Mouse (Mus musculus) retina, postnatal 1 day (tissue): ENCODE data around the gene Stk16.
"Not testable (repeated sequence)": the region's sequence is repeated elsewhere in the genome, so short reads cannot be mapped to it uniquely, and the experiment has no call there.

Experiments
- DNase-seq: peaks from one replicate; pipeline ENCODE4 v3.0.0-alpha.2; 2012

The Stk16 gene

DNA sequence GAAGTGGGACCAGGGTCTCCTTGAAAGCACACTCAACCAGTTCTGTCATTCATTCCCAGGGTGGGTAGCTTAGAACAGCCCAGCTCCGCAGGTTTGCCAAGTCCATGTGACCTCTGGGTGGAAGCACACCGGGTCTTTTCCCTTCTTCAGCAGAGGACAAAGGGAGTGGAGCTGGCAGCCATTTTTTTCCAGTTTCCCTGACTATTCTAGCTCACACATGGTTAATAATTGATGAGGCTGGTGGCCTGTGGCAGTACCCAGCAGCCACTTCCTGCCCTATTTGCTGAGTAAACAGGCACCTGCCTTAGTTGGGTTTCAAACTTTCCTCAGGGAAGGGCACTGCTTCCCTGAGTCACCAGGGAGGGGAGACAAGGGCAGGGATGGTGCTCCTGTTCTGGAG, 3.8 kb downstream of the Stk16 start:
- no peak for DNase-seq

DNA sequence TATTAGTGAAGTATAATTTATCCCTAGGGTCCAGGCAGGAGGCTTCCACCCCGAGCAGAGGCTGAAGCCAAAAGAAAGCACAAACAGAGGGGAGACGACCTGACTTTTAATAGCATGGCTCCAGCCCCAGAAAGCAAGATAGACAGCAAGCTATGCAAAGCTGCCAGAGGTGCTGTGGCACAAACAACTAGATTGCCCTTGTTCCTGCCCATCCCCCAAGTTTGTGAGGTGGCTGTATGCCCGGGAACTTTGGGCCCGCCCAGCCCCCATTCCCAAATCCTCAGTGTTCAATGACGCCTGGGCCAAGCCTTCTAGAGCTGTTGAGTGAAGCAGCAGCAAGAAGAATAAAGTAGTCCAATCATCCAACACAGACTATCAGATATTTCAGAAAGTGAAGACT, 4.2 kb downstream of the Stk16 start:
- no peak for DNase-seq

DNA sequence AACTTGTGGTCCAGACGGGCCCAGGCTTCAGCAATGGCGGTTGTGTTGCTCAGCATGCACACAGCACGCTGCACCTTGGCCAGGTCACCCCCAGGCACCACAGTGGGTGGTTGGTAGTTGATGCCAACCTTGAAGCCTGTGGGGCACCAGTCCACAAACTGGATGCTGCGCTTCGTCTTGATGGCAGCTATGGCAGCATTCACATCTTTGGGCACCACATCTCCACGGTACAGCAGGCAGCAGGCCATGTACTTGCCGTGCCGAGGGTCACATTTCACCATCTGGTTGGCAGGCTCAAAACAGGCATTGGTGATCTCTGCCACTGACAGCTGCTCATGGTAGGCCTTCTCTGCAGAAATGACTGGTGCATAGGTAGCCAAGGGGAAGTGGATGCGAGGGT, 5.1 kb downstream of the Stk16 start:
- no peak for DNase-seq

DNA sequence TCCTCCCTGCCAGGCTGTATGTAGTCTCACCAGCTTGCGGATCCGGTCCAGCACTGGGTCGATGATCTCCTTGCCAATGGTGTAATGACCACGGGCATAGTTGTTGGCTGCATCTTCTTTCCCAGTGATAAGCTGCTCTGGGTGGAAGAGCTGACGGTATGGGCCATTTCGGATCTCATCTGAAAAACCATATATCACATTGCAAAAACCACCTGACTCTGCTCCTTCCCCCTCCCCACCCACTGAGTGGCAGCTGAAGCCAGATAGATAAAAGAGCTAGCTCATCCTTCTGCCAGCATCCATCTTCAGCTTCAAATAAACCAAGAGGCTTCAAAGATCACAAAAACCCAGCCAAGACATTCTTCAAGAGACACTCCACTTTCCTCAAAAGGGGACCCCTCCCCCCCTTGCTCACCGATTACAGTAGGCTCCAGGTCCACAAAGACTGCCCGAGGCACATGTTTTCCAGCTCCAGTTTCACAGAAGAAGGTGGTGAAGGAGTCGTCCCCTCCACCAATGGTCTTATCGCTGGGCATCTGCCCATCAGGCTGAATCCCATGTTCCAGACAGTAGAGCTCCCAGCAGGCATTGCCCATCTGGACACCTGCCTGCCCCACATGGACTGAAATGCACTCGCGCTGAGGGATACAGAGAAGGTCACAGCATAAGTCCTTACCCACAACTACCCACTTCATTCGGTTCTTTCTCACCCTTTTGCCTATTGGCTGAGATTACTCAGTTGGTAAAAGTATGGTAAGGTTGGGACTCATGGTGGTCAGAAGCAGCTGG, 6.4 kb downstream of the Stk16 start:
- peak; percentile 35 for DNase-seq

DNA sequence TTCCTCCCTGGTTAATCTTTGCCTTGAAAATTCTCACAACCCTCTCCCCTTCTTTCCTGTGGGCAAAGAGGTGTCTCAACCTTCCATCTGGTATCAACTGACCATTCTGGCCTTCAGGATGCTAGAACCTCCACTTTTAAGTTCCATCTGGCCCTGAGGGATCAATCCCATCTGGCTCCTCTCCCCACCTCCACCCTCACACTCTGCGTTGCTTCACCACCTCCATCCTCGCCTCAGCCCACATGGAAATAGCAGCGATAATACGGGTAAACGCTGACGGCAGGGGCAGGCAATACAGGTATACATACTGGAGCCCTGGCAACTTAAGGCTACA, 7.2 kb downstream of the Stk16 start:
- no peak for DNase-seq

DNA sequence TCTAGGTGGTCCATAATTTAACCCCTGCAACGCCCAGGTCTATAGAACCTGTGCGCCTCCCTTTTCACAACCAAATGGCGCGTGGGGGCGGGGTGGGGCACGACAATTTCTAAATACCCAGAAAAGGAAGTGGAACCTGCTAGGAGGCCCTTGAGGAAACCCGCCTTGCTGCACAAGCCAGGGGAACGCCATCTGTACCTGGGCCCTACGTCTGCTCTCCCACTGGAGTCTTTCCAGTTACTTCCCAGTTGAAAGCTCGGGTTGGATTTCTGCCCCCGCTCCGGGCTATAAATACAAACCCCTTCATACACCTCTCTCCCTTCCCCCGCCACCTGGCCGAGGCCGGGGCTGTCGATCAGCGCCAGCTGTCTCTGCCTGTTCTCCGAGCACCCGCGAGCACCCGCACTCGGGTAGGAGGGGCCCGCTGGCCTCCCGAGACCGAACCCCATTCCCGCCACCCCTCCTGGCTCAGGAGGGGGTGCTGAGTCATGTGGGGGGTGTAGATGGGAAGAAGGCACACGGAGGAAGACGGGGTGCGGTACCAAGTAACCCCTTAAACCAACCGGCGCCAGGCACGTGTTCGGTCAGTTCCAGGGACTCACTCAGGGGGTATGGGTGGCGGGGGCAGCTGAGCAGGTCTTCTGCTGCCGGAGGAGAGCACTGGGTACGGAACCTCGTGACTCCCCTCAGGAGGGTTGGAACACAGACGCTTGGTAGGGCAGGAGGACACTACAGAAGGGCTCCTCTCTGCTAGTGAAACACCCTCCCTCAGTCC, 7.8 kb downstream of the Stk16 start:
- peak; percentile 45 for DNase-seq

DNA sequence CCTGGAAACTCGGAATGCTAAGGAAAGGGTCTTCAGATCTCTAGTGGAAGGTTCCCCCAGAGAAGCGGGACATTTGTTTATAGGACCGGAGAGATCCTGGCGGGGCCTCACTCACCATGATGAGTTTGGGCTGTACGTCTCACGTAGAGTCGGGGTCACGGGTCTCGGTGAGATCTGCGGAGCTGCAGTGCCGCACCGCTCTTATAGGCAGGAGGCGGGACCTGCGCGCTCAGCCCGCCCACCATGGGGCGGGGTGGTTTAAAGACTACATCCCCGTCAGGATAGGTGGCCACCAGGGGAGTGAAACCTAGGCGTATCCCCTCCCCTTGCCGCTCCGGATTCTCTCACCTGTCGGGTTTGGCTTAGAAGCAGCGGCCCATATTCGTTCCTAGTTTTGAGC, 8.4 kb downstream of the Stk16 start:
- DNase-seq: peak; percentile 77

DNA sequence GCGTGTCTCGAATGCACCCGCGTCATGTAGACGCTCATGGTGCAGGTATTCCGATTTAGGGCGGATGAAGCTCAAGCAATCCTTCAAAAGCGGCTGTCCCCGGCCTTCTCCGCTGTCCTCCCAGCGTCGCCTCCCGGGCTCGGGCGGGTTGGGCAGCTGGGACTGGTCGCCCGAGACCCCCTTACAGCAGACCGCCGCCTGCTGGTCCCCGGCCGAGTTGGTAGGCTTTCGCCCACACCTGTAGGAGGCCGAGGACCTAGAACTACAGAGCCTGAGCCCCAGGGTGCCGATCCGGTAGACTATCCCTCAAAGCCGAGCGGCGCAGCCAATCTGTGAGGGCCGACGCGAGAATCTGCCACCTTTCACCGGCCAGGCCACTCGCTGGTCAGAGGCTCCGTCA, 8.9 kb downstream of the Stk16 start, which contains the start of gene Tuba4a:
TSS of gene Tuba4a (minus strand) at position 335 of the 400 bp plus-strand sequence.
- peak; percentile 47 for DNase-seq

DNA sequence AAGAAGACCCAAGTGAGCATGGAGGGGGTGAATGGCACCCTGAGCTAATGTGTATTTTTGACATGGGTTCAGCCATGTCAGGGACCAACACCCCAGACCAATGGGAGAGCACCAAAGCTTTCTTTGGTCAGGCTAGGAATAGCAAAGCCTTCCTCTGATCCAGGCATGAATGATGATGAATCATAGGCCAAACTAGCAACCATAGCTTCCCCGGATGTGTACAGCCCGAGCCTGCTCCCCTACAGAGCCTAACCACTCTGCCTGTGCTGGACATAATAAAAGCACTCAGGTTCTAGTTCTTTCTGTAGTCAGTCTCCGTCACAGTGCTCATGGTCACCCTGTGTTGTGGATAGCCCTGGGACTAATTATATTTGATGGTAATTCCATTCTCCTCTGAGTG, 10.9 kb downstream of the Stk16 start:
- no peak for DNase-seq

DNA sequence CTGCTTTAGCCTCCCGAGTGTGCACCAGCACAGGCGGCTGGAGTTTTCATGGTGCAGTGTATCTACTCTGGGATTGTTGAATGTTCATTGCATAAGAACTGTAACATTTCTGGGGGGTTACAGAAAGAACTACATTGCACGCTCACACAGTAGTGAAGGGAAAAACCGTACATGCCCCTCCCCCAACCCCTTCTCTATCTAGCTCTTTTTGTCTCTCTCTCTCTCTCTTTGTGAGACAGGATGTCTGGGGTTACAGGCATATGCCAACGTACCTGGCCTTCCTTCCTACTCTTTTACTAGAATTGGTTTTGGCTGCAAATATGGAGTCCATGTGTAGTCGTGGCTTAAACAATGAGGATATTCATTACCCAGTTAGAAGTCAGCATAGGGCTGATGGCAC, 12.3 kb downstream of the Stk16 start:
- no peak for DNase-seq

DNA sequence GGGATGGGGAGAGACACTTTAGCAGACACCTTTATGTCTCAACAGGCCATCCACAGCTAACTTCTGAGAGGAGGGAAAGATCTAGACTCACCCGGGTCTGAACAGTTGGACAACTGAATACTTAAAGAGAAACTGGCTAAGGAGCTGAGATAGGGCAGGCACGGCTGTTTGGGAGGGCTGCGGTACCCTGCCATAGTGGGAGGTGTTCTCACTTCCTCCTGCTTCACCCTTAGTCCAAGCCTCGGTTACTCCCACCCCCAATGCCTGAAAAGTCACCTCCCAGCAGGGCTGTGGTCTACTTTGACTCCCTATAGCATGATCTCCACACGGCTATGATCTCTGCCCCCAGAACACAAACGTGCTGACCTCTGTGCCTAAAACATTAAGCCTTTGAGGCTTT, 12.9 kb downstream of the Stk16 start:
- DNase-seq: no peak

DNA sequence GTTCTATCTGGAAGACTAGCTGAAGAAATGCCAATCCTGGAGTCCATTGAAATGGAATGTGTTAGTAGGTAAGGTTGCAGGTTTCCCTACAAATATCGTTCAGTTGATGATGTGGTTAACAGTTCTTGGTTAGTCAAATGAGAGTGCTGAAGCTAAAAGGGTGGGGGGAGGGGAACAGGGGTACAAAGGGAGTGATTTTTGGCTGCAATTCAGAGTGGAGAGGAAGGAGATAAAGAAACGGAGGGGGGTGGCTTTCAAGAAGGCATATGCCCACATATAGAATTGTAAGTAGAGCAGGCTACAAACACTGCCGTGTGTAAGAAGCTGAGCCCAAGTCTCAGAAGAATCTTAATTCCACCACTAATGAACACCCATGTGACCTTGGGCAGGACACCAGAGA, 14.8 kb downstream of the Stk16 start:
- DNase-seq: no peak

DNA sequence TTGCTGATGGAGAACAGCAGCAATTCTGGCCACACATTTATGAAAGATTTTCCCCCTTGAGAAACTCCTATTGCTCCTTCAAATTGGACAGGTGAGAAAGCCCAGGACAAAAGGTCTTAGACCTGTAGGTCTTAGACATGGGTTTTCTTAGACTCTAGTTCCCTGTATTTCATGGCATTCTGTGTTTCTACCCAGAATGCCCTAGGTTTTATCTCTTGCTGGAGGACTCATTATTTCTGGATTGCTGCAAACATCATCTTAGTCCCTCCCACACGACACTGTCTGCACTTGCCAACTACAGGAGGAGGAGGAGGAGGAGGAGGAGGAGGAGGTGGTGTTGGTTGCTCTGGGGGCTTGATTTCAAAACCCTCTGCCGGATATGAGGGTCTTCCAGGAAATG, 15.5 kb downstream of the Stk16 start:
- DNase-seq: no peak

DNA sequence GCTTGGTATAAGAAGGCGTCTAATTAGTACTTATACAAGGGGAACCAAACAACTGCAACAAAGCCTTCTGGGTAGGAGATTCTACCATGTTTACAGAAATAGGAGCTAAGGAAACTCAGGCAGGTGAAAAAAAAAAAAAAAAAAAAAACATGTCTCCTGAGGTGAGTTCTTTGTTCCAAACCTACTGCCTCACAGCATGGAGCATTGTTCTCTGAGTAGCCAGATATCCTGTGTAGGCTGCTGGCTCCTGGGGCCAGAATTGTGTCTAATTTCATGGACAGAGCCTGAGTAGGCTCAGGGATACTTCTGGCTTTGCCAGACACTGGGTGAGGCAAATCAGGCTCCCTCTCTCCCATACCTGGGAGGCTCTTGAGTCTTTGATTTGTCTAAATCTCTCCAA, 17.0 kb downstream of the Stk16 start:
- no peak for DNase-seq

DNA sequence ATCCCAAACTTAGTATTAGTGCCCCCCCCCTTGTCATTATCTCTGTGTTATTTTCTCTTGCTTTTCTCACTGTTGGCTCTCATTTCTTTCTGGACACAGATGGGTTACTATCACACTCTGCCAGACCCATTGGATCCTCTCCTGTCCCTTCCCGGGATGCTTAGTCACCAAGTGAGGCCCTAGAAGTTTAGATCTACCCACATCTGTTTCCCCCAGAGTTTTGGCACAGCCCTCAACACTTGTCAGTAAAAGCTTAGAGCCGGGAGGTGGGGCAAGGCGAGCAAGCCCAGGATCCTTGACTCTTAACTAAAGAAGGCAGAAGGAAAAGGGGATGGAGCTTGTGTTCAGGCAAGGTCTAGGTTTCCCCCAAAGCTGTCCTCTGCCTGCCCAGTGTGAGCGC, 18.5 kb downstream of the Stk16 start:
- no peak for DNase-seq

DNA sequence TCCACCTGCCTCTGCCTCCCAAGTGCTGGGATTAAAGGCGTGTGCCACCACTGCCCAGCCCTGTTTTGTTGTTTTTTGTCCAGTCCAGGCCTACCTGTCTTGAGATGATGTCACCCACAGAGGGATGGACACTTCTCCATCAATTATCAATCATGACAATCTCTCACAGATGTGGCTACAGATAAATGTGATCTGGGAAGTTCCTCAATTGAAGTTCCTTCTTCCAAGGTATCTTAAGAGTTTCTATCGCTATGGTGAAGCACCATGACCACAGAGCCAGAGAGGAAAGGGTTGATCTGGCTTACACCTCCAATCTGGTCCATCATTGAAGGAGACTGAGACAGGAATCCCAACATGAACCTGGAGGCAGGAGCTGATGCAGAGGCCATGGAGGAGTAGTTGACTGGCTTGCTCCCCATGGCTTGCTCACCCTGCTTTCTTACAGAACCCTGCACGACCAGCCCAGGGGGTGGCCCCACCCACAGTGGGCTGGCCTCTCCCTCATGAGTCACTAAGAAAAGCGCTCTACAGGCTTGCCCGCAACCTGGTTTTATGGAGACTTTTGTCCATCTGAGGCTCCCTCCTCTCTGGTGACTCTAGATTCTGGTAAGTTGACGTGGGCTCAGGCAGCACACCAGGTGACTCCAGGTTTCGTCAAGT, 19.8 kb downstream of the Stk16 start:
- no peak for DNase-seq

DNA sequence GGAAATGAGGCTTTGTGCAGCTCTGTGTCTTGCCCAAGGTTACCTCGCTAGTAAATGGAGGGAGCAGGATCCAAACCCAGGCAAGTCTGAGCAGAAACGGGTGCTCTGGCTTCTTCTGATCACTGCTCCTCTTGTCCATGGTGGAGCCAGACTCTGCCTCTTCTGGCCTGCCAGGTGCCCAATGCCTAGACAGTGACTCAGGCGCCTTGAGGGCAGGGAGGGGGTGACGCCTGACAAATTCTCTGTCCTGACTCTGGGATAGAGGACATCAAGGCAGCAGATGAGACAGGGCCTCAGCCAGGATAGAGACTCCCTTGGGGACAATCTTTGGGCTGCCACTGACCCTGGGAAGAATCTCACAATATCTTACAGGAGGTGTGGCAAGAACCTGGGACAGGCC, 20.6 kb downstream of the Stk16 start:
- no peak for DNase-seq

DNA sequence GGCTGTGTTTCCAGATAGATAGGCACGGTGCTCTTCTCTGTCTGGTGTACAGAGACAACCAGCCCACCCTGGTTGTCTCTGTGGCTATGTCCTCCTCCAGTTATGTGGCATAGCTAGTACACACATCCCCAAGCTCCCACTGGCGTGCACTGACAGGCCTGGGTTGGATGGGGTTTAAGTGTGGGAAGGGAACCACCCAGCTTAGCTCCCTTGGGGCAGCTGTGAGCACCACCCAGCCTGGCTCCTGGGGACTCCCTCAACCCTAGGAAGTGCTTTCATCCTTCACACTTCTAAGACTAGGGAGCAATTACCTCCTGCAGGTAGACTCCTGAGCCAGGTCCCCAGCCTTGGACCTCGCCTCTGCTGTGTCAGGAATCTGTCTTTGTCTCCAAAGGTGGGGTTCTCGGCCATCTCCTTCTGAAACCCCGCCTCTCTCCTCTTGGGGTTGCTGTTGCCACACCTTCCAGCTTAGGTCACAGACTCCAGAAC, 21.1 kb downstream of the Stk16 start, which contains the start of gene A630095N17Rik:
TSS of gene A630095N17Rik (minus strand) at position 439 of the 489 bp plus-strand sequence.
- DNase-seq: no peak

DNA sequence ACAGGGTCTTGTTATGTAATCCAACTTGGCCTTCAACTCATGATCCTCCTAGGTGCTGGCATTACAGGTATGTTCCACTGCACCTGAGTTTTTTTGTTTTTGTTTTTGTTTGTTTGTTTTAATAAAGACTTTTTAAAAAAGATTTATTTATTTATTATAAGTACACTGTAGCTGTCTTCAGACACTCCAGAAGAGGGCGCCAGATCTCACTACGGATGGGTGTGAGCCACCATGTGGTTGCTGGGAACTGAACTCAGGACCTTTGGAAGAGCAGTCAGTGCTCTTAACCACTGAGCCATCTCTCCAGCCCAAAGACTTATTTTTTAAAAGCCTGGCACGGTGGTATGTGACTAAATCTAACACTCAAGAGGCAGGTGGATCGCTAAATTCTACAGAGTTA, 21.9 kb downstream of the Stk16 start:
- DNase-seq: not testable (repeated sequence)

DNA sequence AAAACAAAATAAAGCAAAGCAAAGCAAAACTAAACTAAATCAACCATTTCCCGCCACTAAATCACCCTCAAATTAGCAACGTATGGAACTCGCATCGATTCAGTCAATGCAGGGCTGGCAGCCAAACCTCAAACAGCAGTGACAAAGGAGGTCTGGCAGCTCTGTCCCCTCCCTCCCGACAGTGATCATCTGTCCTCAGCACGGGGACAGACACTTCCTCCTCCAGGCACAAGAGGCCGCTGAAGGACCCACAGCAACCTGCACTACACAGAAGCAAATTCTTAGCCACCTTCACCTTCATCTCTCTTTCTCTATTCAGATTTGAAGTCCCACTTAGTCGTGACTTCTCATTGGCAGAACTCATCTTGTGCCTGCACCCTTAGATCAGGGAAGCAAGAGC, 24.0 kb downstream of the Stk16 start:
- peak; percentile 87 for DNase-seq

DNA sequence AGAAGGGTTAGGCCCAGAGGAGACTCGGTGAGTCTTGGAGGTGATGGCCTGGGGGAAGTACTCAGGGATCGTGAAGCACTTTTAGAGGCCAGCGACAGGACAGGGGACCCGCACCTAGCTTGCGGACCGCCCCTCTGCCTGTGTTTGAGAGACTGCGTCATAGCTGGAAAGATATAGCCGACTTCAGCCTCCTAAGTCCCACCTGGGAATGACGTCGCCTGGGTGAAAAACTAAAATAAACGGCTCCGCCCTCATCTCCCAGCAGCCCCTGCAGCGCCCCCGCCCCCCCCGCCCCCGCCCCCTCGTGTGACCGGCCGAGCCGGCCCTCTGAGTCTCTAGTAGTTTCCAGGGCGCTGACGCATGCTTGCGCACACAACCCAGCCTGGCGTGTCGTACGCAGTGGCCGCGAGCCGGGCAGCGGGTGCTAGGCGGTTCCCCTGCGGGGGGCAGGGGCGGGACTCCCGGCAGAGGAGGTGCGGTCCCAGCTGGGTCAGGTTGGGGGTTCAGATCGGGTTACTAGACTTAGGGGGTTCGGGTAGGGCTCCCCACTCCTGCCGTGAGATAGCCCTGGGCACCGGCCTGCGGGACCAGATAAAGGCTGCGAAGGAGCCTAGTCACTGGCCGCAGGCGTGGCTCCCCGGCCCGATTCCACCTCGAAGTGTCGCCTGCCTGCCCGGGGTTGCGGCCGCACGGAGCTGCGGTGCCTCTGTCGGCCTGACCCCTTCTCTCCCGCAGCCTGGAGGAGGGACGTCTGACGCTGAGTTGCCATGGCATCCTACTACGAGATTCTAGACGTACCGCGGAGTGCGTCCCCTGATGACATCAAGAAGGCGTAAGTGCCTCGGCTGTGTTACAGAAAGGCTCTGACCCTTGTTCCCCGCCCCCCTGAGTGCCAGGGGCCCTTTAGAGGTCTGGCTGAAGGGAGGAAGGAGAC, 25.7 kb downstream of the Stk16 start, which contains the start of gene Dnajb2:
TSS of gene Dnajb2 (plus strand) at position 290 of the 934 bp plus-strand sequence.
- peak; percentile 87 for DNase-seq

DNA sequence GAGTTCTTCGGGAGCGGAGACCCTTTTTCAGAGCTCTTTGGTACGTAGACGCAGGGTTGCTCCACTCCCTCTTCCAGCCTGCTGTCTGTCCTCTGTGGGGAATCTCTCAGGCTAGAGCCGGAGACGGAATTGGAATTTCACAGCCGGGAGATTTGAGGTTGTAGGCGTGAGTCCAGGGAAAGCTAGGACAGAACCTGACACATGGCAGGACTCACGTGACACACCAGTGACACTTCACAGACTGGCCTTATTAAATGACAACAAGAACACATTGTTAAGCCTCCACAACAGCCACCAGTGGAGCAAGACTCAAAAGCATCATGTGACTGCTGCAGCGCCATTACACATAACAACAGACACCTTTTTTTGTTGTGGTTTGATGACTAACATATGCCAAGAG, 29.0 kb downstream of the Stk16 start:
- DNase-seq: no peak
